Mouse (Mus musculus): ENCODE measurements around the gene 1700024G13Rik. TPM values are rescaled to one million over a fixed set of nuclear protein-coding genes. Genes with fewer than 3 reads are reported as not detected.
"Not testable (repeated sequence)": the region's sequence is repeated elsewhere in the genome, so short reads cannot be mapped to it uniquely, and the experiment has no call there.

The 1700024G13Rik gene
- polyA plus RNA-seq, 1 experiment from 2014 or later: 0.32 TPM

DNA sequence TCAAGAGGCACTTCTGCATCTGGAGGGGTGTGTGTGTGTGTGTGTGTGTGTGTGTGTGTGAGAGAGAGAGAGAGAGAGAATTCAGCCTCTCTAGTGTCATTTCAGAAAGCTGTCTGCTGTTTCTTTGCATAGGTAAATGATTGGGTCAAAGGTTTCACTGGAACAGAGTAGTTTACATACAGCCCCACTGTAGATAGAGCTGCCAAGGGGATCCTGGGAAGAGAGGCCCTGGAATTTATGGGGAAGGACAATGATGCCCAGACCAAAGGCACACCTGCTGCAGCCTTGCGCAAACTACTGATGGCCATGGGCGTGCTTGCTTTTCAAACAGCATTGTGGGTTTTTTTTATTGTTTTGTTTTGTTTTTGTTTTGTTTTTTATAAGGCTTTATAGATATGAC is 15.7 kb downstream of the 1700024G13Rik start:
- H3K4me1 ChIP-seq (replicated peaks): no peaks in the 10 kb centered on the region
- no peaks in the 10 kb centered on the region for H3K27me3 ChIP-seq
- no peak for ATAC-seq
- no peak overlapping the region for H3K9ac ChIP-seq (replicated peaks)
- WGBS: 91% methylated on average over 2 of the region's 2 CpGs
- no peak overlapping the region for H3K4me2 ChIP-seq (replicated peaks)
- no peak overlapping the region for H3K27ac ChIP-seq
- no peak overlapping the region for H3K4me3 ChIP-seq (replicated peaks)
- H3K9me3 ChIP-seq: no peaks in the 10 kb centered on the region
- H3K36me3 ChIP-seq: no peaks in the 10 kb centered on the region

- no peak overlapping the region for H3K4me2 ChIP-seq (replicated peaks)
- no peaks in the 10 kb centered on the region for H3K36me3 ChIP-seq
- H3K9me3 ChIP-seq: no peaks in the 10 kb centered on the region
- no peak overlapping the region for H3K9ac ChIP-seq (replicated peaks)
- ATAC-seq: no peak
- no peaks in the 10 kb centered on the region for H3K27me3 ChIP-seq
- H3K4me3 ChIP-seq (replicated peaks): no peak overlapping the region
- WGBS: 79% methylated on average over 7 of the region's 7 CpGs
- H3K27ac ChIP-seq: no peak overlapping the region
- no peaks in the 10 kb centered on the region for H3K4me1 ChIP-seq (replicated peaks)
Measured at GRCm38 (mm10) chr14:32369756-32370155, 18.4 kb downstream of the 1700024G13Rik start.

DNA sequence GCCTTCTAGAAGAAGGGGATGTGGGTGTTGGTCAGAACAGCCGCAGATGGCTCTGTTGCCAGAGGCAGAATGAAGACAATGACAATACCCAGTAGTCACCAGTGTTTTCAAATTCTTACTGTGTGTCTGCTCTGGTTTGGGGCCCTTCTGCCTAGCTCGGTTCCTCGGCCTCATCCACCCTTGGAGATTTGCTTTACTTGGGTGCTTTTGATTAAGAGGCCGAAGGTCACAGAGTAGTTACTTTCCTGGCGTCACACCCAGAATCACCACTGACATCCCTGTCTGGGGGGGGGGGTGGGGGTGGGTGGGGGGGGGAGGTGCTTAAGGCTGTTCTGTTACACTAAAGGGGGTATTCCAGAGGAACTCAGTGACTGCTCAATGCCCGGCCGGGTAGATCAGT is 23.8 kb downstream of the 1700024G13Rik start:
- WGBS: 50% methylated on average over 7 of the region's 7 CpGs
- H3K27ac ChIP-seq: no peak overlapping the region
- H3K4me2 ChIP-seq (replicated peaks): no peak overlapping the region
- H3K4me1 ChIP-seq (replicated peaks): no peaks in the 10 kb centered on the region
- no peaks in the 10 kb centered on the region for H3K27me3 ChIP-seq
- H3K9ac ChIP-seq (replicated peaks): no peak overlapping the region
- no peaks in the 10 kb centered on the region for H3K36me3 ChIP-seq
- no peak for ATAC-seq
- H3K4me3 ChIP-seq (replicated peaks): no peak overlapping the region
- no peaks in the 10 kb centered on the region for H3K9me3 ChIP-seq

- not testable (repeated sequence) for H3K9ac ChIP-seq (replicated peaks); H3K27ac ChIP-seq; H3K4me3 ChIP-seq (replicated peaks); H3K9me3 ChIP-seq; H3K4me1 ChIP-seq (replicated peaks); ATAC-seq; H3K27me3 ChIP-seq; H3K4me2 ChIP-seq (replicated peaks)
- WGBS: 27% methylated on average over 6 of the region's 6 CpGs
- peaks cover 22% of the 10 kb centered on the region for H3K36me3 ChIP-seq
Measured at GRCm38 (mm10) chr14:32351181-32351920, 36.8 kb downstream of the 1700024G13Rik start.

DNA sequence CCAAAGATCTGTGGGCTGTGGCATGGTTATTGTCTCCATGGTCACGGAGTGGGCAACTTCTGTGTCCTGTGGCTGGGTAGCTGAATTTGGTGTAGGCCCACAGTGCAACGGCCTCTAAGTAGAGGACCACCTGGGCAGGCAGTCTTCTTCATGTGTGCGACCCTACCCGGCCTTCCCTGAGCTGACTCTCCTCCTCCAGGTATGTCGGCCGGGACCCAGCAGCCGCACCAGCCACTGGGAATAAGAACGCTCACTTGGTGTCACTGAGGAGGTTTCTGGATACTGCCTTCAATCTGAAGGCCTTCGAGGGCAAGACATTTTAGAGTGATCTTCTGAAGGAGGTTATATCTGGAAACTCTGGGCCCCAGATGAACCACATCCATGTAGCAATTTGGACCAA is 40.9 kb downstream of the 1700024G13Rik start:
- Histone ChIP-seq H3K4me1 (replicated peaks) (no peaks in the 10 kb centered on the region), H3K9me3 (no peaks in the 10 kb centered on the region), H3K27ac (no peak overlapping the region), H3K36me3 (peaks cover 60% of the 10 kb centered on the region), H3K27me3 (no peaks in the 10 kb centered on the region), H3K9ac (replicated peaks) (no peak overlapping the region), H3K4me2 (replicated peaks) (no peak overlapping the region), H3K4me3 (replicated peaks) (no peak overlapping the region)
- WGBS: 98% methylated on average over 9 of the region's 9 CpGs
- no peak for ATAC-seq

GRCm38 (mm10) chr14:32344694-32345093 is 43.5 kb downstream of the 1700024G13Rik start:
- Histone ChIP-seq H3K27me3 (no peaks in the 10 kb centered on the region), H3K4me3 (replicated peaks) (no peak overlapping the region), H3K4me2 (replicated peaks) (no peak overlapping the region), H3K27ac (no peak overlapping the region), H3K36me3 (peaks cover 86% of the 10 kb centered on the region), H3K4me1 (replicated peaks) (no peaks in the 10 kb centered on the region), H3K9me3 (no peaks in the 10 kb centered on the region), H3K9ac (replicated peaks) (no peak overlapping the region)
- ATAC-seq: no peak
- WGBS: 85% methylated on average over 9 of the region's 10 CpGs

DNA sequence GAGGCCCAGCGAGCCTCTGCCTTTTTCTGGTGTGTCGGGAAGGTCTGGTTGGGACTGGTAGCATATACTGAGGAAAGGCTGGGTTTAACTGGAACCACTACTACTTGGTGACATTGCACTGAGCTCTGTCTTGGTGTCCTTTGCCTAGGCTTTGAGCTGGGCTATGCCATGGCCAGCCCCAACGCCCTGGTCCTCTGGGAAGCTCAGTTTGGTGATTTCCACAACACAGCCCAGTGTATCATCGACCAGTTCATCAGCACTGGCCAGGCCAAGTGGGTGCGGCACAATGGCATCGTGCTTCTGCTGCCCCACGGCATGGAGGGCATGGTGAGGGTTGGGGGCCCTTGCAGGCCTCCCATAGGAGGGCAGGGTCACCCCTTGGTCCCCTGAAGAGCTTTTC is 44.0 kb downstream of the 1700024G13Rik start:
- Histone ChIP-seq H3K9me3 (no peaks in the 10 kb centered on the region), H3K36me3 (peaks cover 88% of the 10 kb centered on the region), H3K27ac (no peak overlapping the region)

DNA sequence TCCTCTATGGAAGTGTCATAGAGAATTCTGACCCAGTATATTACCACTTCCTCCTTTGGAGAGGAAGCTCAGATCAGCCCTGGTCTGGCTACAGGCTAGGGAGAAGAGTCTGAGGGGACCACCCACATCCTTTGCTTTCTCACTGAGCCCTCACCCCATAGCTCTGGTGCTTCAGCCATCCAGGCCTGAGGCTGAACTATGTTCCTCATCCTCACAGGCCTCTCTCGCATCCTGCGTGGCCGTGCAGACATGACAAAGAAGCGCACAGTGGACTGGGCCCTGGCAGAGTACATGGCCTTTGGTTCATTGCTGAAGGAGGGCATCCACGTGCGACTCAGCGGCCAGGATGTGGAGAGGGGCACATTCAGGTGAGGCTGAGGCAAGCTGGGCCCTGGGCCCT is 46.4 kb downstream of the 1700024G13Rik start:
- ATAC-seq: no peak
- H3K4me3 ChIP-seq (replicated peaks): no peak overlapping the region
- peaks cover 95% of the 10 kb centered on the region for H3K36me3 ChIP-seq
- H3K27ac ChIP-seq: no peak overlapping the region
- H3K9me3 ChIP-seq: no peaks in the 10 kb centered on the region
- no peaks in the 10 kb centered on the region for H3K27me3 ChIP-seq
- WGBS: 94% methylated on average over 7 of the region's 7 CpGs
- H3K9ac ChIP-seq (replicated peaks): no peak overlapping the region
- no peaks in the 10 kb centered on the region for H3K4me1 ChIP-seq (replicated peaks)
- no peak overlapping the region for H3K4me2 ChIP-seq (replicated peaks)

More for the DNA sequence above, 44.0 kb downstream of the 1700024G13Rik start:
- Histone ChIP-seq H3K4me1 (replicated peaks) (no peaks in the 10 kb centered on the region), H3K4me2 (replicated peaks) (no peak overlapping the region), H3K9ac (replicated peaks) (no peak overlapping the region), H3K4me3 (replicated peaks) (no peak overlapping the region), H3K27me3 (no peaks in the 10 kb centered on the region)
- ATAC-seq: no peak
- WGBS: 88% methylated on average over 7 of the region's 7 CpGs

- Histone ChIP-seq H3K27me3 (no peaks in the 10 kb centered on the region), H3K9me3 (no peaks in the 10 kb centered on the region), H3K4me2 (replicated peaks) (no peak overlapping the region), H3K9ac (replicated peaks) (no peak overlapping the region), H3K4me3 (replicated peaks) (no peak overlapping the region), H3K4me1 (replicated peaks) (peaks cover 9% of the 10 kb centered on the region; the same call in 1 of the 2 replicates), H3K27ac (no peak overlapping the region), H3K36me3 (peaks cover 83% of the 10 kb centered on the region)
- no peak for ATAC-seq
- 89% methylated on average over 11 of the region's 11 CpGs for WGBS
Measured at GRCm38 (mm10) chr14:32336547-32336946, 51.6 kb downstream of the 1700024G13Rik start.

DNA sequence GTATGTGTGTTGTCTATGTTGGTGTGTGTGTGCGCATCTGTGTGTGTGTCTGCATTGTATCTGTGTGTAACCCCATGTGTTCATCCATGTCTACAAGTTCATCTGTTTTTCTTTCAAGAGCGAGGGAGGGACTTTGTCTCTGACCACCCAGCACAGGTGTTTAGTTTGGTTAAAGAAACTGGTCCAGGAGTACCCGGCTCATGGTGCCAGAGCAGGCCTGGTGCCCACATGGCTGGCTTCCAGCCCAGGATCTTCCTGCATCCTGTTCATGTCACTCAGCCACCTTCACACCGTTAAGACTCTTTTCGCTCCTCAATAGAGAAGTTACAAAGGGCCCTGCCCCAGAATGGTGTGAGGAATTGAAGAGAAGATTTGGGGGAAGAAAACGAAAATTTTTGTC is 52.2 kb downstream of the 1700024G13Rik start:
- WGBS: 85% methylated on average over 6 of the region's 6 CpGs
- no peak overlapping the region for H3K9ac ChIP-seq (replicated peaks)
- H3K4me2 ChIP-seq (replicated peaks): no peak overlapping the region
- no peaks in the 10 kb centered on the region for H3K9me3 ChIP-seq
- H3K27ac ChIP-seq: no peak overlapping the region
- no peak for ATAC-seq
- no peaks in the 10 kb centered on the region for H3K27me3 ChIP-seq
- H3K4me1 ChIP-seq (replicated peaks): peaks cover 9% of the 10 kb centered on the region; the same call in 1 of the 2 replicates
- H3K4me3 ChIP-seq (replicated peaks): no peak overlapping the region
- peaks cover 77% of the 10 kb centered on the region for H3K36me3 ChIP-seq

DNA sequence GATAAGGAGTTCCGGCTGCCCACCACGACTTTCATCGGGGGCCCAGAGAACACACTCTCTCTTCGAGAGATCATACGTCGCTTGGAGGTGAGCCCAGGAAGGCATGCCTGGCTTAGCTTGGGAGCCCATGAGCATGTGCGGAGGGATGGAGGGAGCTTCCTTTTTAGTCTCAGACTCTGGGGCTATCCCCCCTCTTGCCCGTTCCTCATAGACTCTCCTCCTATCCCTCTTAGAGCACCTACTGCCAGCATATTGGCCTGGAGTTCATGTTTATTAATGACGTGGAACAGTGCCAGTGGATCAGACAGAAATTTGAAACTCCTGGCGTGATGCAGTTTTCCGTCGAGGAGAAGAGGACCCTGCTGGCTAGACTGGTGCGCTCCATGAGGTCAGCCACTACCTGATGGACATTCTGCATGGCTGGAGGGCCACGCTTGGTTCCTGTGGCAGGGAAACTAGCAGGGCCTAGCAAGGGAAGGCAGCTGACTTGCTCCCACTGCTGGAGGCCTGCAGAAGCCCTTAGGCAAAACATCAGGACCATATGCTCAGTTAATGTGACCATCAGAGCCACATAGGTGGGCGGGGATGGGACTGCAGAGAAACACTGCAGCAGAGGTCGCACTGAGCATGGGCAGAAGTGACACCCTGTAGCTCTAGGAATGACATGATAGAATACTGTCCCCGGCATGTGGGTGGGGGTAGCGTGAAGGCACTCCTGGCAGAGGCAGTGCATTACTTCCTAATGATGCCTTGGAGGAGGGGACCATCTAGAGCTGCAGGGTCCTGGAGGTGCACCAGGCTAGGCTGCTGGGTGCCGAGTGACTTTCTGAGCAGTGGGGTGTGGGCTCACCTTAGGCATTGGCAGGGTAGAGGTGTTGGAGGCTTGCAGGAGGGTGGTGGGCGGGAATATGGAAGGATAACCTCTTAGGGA is 55.4 kb downstream of the 1700024G13Rik start:
- Histone ChIP-seq H3K27me3 (no peaks in the 10 kb centered on the region), H3K9me3 (no peaks in the 10 kb centered on the region), H3K4me3 (replicated peaks) (no peak overlapping the region), H3K36me3 (peaks cover 45% of the 10 kb centered on the region), H3K27ac (no peak overlapping the region), H3K9ac (replicated peaks) (no peak overlapping the region), H3K4me2 (replicated peaks) (no peak overlapping the region), H3K4me1 (replicated peaks) (peaks cover 9% of the 10 kb centered on the region; the same call in 1 of the 2 replicates)
- peak; percentile 58 for ATAC-seq
- 81% methylated on average over 20 of the region's 20 CpGs for WGBS

DNA sequence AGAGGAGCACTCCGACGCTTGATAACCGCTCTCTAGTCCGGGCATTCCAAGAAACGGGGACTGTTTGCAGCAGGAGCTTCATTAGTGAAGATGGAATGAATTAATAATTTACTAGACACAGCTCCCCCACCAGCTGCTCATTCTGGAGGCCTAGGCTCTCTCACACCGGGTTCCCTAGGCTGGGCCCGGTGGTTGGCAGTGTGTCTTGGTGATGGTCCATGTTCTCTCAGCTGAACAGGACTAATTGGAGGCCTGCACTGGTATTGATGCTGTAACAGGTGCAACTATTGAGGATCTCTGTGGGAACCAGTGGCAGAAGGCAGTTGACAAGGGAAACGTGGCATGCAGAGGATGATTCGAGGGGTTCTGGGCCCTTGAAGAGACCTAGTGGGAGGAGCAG is 60.8 kb downstream of the 1700024G13Rik start:
- Histone ChIP-seq H3K4me3 (replicated peaks) (no peak overlapping the region), H3K9ac (replicated peaks) (no peak overlapping the region), H3K27ac (no peak overlapping the region), H3K36me3 (peaks cover 13% of the 10 kb centered on the region; the same call in 1 of the 2 replicates), H3K27me3 (no peaks in the 10 kb centered on the region), H3K4me1 (replicated peaks) (peaks cover 12% of the 10 kb centered on the region), H3K9me3 (no peaks in the 10 kb centered on the region), H3K4me2 (replicated peaks) (no peak overlapping the region)
- no peak for ATAC-seq
- 80% methylated on average over 9 of the region's 9 CpGs for WGBS
